Mouse (Mus musculus) erythroblast, embryonic 14.5 days (primary cell): Measurements from ENCODE around the gene Vmn1r13.

Source experiments
- GATA1 ChIP-seq: IDR thresholded peaks from 2 replicates; pipeline ENCODE4 v1.6.1; 2012; ENCODE audit warnings: low read length, inconsistent platforms, mixed read lengths
- TAL1 ChIP-seq: IDR thresholded peaks from 3 replicates; pipeline ENCODE4 v1.6.1; 2012; ENCODE audit warnings: low read length, inconsistent platforms, mixed read lengths

- TF ChIP-seq GATA1 (no peak), TAL1 (no peak)
Measured at GRCm38 (mm10) chr6:57260990-57261389, 57.9 kb downstream of the Vmn1r13 start.
